Mouse (Mus musculus): Measurements from ENCODE around the gene Ccdc39.

GRCm38 (mm10) chr3:33836576-33836975 is 7.5 kb downstream of the Ccdc39 start:
- TF ChIP-seq E2F4 (IDR thresholded peaks at IDR 0.05; ENCODE audit: insufficient read depth) = no peak
- no peak for TF ChIP-seq POLR2A (IDR thresholded peaks at IDR 0.05; ENCODE audit: insufficient read length, low read depth)
- no peak for TF ChIP-seq USF1 (IDR thresholded peaks at IDR 0.05; ENCODE audit: low read depth)
- no peak for TF ChIP-seq POLR2AphosphoS2 (IDR thresholded peaks at IDR 0.05; ENCODE audit: insufficient read length, low read depth)
- TF ChIP-seq CEBPB (IDR thresholded peaks at IDR 0.05; ENCODE audit: insufficient read depth, poor library complexity, severe bottlenecking) = no peak
- no peak for TF ChIP-seq MAX (IDR thresholded peaks at IDR 0.05; ENCODE audit: low read depth)
- no peak for TF ChIP-seq TCF12 (IDR thresholded peaks at IDR 0.05; ENCODE audit: insufficient read depth, poor library complexity, severe bottlenecking)
- TF ChIP-seq MYOD1 (IDR thresholded peaks at IDR 0.05; ENCODE audit: control insufficient read depth in 1 of 3, insufficient read length in 2 of 3, low read depth in 2 of 3) = no peak
- TF ChIP-seq MYOG (IDR thresholded peaks at IDR 0.05; ENCODE audit: control insufficient read depth in 1 of 3, insufficient read depth in 1 of 3, insufficient read length in 2 of 3, low read depth in 2 of 3) = no peak
